Mouse (Mus musculus) bone marrow macrophage, adult 2 months (primary cell): ENCODE measurements around the gene Sec13.

Experiments used
- CTCF ChIP-seq: IDR thresholded peaks from 2 replicates; pipeline ENCODE4 v1.5.1; 2012; ENCODE audit warnings: low read depth, mild to moderate bottlenecking, low read length, moderate library complexity
- POLR2A ChIP-seq: IDR thresholded peaks from 2 replicates; pipeline ENCODE4 v1.6.1; 2012; ENCODE audit warnings: mild to moderate bottlenecking, low read depth, low read length, borderline replicate concordance

DNA sequence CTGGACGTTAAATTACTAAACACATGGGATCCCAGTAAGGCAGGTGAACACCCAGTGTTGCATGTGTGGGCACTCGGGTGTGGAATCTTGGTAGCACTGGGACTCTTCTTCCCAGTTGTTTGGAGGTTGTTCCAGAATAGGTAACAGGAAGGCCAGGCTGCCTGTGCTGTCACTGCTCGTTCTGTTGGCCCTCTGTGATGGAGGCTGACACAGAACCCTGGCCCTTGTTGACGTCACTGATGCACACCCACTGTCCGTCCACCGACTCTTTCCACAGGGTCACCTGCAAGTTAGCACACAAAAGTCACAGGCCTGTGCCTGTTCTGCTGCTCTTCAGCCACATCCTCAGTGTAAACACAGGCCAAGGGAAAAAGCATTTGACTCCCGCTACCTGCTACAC, 12.4 kb downstream of the Sec13 start:
- TF ChIP-seq CTCF = no peak
- TF ChIP-seq POLR2A = no peak
